Mouse (Mus musculus): ENCODE results near the gene Tbc1d5.
A peak's percentile ranks its signal among the peaks of the same experiment; 100 is the strongest.

Tbc1d5 gene

DNA sequence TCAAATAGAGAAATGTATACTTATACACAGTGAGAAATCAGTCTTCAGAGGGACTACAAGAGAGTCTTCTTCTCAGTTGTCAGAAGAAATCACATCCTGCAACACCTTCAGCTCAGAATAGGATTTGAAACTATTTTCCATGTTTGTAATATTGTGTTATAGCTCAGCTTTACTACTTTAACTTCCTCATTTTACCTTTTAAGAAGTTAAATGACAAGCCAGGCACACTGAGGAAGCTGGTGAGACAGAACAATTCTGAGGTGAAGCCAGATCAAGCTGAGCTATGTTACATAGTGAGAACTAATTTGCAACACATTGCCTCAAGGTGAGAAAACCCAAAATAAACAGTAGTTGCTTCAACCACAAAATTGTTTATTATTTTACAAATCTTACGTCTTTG lies 135.3 kb downstream of the Tbc1d5 start:
- peak; percentile 48 for DNase-seq (ENCODE audit: low read depth)

DNA sequence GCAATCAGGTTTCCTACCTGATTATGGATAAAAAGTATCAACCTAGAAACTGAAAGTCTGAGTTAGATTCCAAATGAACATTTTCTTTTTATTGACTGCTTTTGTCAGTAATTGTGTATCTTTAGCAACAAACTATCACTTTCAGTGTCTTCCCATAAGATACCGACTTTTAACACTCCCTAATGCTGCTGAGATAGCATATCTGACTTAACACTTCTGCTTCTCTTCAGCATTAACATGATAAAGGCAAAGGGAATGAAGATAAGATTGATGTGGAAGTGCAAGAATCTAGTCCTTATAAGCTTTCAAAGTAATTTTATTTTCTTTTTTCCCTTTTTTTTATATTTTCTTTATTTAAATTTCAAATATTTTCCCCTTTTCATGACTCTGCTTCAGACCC lies 138.3 kb downstream of the Tbc1d5 start:
- DNase-seq (ENCODE audit: low read depth): no peak

DNA sequence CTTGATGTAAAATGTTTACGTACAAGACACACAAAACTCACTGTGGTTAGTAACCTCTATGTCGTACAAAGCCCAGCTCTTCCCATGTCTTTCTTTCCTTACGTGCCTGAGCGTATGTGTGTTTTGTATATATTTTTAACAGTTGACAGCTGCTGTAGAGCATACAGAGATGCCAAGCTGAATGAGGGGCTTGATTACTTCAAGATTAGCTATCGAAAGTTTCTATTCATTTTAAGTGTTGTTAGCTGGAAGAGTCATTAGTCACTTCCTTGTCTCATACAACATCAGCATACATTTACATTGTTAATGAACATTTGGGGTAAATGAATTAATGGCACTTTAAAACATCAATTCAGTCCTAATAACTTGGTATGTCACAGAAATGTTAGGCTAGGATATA lies 155.9 kb downstream of the Tbc1d5 start:
- no peak for DNase-seq (ENCODE audit: low read depth)

DNA sequence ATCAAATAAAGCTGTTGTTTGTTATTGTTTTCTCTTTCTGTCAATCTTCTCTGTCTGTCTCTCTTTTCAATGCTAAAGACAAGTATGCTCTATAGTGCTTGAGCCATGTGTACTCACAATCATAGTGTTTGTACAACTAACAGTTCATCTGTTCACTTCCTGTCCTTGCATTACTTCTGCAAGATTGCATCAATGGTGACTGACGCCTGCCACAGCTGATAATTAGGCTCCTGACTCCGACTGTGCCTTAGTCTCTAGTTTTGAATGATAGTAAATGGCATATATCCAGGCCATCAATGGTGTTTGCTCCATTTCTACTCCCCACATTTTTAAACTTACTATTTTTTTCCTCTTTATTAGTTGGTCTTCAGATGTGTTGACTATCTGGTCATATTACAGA lies 162.8 kb downstream of the Tbc1d5 start:
- DNase-seq (ENCODE audit: low read depth): peak; percentile 58

DNA sequence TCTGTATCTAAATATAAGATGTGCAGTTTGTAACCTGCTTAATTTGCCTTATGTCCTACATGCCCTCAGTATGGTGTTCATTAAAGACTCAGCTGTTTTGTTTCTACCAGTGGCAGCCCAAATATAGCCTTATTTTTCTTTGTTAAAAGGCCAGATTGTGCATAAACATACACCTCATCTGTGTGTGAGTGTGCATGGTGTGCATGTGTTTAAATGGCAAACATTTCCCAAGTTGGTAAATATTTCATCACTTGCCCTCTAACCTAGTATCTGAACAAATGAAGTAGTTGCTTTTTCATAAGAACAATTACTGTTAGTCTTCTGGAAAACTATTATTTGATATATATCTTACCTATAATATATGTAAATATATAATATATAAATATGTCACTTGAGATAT lies 165.2 kb downstream of the Tbc1d5 start:
- DNase-seq (ENCODE audit: low read depth): no peak

DNA sequence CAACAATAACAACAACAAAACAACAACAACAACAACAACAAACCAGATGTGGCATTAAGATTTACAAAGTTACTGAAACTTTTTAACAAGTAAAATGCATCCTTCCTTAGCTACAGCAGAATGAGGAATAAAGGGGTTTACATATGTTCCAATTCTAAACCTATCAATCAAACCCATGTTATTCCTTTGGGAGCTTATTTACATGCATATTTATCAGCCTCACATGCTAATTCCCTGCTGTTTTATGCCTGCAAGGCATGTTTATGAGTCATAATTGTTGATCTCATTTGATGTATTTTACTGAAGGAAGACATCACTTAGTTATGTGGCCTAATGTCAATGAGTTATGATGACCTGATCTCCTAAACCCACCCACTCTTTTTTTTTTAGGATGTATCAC lies 176.0 kb downstream of the Tbc1d5 start:
- DNase-seq (ENCODE audit: low read depth): no peak

DNA sequence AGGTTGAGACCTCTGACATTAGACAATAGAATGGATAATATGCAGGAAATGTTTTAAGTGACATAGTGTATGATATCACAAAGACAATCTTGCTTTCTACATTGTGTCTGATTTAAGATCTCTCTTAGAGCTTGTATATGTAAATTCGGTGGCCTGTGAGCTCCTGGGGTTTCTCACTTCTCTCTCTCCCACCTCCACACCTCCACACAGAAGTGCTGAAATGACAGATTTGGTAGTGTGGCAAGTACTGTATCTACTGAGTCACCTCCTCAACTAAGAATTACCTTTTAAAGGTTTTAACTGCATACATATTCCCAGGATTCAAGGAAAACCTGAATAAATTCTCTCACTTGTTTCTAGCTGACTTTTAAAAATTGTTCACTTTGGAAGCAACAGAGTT lies 180.9 kb downstream of the Tbc1d5 start:
- no peak for DNase-seq (ENCODE audit: low read depth)

DNA sequence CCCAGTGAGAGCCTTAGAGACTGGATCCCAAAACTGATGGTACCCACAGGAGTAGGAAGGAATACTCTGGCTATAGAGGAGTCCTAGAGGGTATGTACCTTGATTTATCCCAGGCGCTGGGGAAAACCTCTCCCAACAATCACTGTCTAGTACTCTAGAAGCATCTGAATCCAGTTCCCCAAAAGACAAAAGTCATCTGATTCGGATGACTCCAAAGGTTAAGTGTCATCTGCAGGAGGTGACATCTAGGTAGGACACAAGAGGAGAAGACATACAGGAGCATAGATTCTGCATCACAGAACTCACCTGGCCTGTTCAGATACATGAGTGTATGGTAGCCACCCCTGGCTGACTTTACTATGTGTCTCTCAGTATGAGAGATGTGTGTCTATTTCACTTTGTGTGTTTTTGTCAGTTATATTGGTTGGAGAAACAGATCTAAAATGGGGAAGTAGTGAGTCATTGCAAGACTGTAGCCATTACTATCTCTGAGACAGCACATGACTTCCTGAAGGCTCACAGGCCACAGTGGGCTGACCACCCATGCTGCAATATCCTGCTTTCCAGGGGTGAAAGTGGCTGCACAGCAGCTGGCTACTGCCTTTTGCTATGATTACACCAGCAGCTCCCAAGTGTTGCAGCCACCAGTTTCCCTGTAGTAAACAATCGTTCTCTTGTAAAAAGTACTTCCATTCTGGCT lies 185.7 kb downstream of the Tbc1d5 start:
- peak; percentile 99 for DNase-seq (ENCODE audit: low read depth)

DNA sequence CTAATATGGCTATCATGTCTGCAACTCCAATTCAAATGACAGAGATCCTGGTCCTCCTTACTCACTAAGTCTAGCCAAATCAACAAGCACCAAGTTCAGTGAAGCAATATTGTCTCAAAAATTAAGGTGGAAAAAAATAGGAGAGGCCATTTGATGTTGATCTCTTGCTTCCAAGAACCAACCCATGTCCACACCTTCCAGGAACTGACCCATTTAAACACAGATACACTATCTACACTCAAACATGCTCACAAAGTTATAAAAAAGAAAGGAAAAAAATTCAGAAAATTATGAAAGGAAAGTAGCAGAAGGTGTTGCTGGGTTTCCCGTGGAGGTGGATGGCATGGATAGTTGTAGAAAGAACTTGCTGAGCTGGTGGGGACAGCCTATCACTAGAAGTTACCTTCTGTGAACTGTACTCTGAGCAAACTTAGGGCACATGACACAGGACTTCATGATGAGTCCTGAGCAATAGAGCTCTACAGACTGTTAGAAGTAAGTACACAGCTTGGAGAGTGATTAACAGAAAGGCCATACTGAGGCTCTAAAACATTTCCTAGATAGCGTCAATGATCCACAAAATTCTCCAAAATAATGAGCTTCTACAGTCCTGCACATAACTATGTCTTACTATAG lies 188.3 kb downstream of the Tbc1d5 start:
- DNase-seq (ENCODE audit: low read depth): no peak

DNA sequence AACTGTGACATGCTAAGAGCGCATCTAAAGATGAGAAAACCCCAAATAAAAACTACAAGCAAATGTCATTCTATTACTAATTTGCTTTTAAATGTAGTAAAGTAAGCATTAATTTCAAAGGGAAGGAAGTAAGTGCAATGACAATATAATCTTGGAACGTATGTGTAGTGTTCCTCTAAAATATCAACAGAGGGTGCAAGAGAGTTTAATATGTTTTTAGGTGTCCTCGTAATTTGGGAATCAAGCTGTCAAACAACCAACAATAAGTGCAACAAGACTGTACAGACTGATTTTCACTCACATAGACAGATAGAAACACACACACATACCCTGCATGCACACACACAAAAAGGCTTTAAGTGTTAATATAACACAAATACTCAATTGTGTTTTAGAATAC lies 191.2 kb downstream of the Tbc1d5 start:
- peak; percentile 79 for DNase-seq (ENCODE audit: low read depth)

DNA sequence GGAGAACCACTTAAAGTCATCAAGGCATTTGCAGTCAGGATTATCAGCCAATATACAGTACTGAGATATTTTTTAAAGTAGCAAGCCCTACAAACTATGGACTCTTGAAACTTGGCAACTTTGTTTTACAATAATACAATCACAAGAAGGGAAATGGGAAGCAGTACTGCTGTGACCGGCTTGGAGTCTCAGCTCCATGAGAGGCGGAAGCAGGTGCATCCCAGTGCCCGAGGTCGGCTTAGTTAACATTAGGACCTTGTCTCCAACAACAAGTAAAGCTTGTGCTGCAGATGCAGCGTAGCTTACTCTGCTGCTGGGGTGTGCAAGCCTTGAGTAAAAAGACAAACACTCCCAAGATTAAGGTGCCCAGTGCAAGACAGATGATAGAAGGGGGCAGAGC lies 197.2 kb downstream of the Tbc1d5 start:
- DNase-seq (ENCODE audit: low read depth): no peak

DNA sequence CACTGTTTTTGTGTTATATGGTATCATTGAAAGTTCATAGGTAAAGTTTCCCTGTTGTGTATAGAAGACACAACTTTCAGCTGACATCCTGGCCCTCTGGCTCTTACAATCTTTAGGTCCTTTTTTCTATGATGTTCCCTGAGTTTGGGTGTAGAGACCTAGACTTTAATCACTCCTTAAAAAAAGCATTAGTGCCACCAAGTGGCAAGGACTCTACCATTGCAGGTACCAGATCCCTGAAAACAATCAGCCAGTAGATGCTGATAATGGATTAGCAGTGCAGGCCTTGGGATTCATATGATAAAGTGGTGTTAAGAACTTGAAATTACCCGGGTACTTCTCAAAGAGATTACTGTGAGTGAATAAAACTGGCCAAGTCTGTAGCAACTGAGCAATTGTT lies 207.0 kb downstream of the Tbc1d5 start:
- DNase-seq (ENCODE audit: low read depth): peak; percentile 69

DNA sequence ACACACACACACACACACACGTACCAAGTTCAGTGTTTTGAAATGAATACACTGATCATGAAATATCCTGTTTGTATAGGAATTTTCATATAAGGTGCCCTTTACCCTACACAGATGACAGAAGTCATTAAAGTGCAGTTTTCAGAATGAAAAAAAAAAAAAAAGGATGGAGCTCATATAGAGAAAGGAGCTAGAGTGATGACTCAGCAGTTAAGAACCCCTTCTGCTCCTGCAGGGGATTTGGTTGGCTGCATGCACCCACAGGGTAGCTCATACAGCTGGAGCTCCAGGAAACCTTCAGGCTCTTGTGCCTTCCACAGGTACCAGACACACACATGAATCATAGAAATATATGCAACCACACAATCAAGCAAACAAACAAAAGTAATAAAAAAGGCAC lies 213.0 kb downstream of the Tbc1d5 start:
- peak; percentile 18 for DNase-seq (ENCODE audit: low read depth)

DNA sequence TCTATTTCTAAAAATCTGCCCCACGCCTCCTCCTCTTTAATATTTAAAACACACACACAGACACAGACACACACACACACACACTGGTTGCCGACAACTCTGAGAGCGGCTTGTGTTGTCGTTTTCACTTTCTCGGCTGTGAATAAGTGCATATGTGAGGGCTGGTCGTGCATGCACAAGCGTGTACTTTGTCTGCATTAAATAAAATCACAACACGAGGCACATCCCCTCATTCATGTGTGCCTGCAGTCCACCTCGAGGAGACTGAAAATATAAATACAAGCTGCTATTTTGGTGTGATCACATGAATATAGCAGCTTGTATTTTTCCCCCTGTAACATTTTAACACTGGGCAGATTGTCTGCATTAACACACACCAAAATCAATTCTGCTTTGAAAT lies 224.8 kb downstream of the Tbc1d5 start:
- DNase-seq (ENCODE audit: low read depth): no peak

DNA sequence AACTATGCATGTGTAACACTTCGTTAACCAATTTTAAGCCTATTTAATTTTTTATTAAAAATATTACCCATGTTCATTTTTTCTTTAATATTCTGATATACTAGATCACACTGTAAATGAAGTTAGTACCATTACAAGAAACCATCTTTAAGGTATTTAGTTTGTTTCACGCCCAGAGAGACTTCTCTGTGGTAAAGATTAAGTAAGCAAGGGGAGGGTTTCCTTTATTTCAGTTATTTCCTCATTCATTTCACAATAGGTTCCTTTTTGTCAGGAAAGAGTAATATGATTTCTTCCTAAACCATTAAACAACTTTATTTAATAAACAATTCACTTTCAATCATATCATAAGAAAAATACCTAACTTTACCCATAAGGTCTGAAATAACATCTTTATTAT lies 256.8 kb downstream of the Tbc1d5 start:
- DNase-seq (ENCODE audit: low read depth): peak; percentile 16

DNA sequence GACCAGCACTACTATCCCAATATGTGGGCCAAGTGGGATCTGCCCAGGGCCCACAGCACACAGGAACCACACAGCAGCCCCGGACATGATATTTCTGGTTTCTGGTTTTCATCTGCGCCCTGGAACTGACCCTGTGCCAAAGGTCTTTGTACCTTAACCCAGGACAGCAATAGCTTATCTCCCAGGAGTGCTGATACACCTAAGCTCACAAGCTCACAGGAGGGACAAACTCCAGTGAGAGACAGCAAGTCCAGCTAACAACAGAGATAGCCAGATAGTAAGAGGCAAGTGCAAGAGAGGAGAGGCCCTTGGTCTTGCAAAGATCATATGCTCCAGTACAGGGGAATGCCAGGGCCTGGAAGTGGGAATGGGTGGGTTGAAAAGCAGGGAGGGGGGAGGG lies 263.9 kb downstream of the Tbc1d5 start:
- DNase-seq (ENCODE audit: low read depth): no peak

DNA sequence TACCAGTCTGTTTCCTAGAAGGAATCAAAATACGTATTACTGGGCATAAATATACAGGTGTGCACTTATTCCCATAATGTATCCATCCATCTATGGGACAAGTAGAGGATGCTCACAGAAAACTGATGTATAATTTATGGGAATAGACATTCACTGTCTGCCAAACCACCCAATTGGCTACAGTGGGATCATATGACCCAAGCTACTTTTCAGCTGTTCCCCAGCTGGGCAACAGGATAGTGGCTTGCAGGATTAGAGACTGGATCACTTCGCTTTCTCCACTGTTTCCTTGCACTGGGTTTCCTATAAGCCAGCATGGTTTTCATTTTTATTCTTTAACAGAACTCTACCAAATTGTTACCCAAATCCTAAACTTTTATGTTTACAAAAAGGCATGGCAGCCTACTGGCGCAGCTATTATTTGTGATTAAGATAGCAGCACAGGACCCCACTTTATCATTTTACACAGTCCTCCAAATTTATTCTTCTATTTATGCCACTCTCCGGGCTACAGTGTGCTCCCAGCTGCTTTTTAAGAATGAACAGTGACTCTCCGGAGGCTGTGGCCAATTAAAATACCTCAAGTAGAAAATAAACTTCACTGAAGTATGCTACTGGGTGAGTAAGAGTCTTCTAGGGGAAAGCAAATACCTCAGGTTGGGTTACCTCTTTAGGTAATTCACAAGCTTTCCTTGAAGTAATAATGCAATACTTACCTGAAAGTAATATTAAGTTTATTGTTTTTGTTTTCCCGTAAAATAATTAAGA lies 270.4 kb downstream of the Tbc1d5 start:
- DNase-seq (ENCODE audit: low read depth): no peak

DNA sequence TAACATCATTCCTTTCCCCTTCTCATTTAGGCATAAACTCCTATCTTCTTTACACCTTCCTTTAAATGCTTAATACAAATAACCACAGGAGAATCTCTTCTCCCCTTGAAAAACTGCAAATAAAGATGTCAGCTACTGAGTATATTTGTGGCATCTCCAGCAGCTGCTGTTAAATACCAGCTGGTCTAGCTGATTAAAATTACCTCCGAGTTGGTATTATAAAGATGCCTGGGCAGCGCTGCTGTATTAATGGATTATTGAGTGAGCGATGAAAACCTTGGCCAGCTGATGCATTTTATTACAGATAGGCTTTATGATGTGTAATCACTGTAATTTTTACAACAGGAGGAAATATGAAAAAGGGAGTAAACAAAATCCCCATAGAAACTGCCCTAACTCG lies 271.0 kb downstream of the Tbc1d5 start:
- no peak for DNase-seq (ENCODE audit: low read depth)

DNA sequence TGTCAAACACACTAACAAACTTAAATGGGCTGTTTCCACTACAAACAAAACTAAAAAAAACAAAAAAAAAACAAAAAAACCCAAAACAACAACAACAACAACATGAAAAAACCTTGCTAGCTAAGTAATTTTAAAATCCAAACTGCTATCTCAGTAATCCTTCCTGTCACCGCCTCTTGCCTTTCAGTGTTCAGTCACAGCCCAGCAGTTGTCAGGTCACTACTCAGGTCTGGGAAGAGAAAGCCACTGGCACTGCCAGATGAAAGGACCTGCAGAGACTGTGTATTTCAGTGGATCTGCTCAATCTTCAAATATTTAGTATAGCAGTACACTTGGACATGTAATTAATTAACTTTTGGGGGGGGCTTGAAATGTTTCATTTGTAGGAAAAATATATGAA lies 272.5 kb downstream of the Tbc1d5 start:
- DNase-seq (ENCODE audit: low read depth): no peak

DNA sequence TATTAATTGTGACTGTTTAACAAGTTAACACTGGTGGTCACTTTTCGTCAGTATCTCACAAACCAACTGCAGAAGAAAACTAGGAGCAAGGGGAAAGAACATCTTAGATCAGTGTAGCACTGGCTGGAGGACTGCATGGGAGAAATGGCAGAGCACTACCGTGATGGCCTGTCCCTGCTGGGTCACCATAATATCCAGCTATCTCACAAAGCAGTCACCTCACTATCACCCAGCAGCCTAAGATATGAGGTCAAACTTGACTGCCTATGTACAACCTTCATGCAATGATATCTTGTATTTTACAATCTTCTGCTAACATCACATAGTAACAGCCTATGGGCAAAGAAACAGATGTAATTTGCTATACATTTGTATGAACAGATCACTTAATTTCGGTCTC lies 274.7 kb downstream of the Tbc1d5 start:
- no peak for DNase-seq (ENCODE audit: low read depth)

DNA sequence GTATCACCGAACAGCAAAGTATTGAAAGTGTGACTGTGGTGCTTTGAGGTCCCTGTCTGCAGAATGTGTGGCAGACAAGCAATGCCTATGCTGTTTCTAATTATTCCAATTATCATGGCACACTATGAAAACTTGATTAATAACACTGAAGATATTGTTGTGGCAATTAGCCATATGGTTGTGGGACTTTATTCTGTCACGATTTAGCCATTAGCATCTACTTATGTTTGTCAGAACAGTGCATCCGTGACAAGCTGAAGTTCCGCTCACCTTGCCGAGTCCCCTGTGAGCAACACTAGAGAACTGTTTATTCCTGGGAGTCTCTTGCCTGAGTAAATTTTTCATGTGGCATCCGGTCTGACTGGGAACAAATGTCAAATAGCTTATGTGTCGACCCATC lies 281.3 kb downstream of the Tbc1d5 start:
- no peak for DNase-seq (ENCODE audit: low read depth)

DNA sequence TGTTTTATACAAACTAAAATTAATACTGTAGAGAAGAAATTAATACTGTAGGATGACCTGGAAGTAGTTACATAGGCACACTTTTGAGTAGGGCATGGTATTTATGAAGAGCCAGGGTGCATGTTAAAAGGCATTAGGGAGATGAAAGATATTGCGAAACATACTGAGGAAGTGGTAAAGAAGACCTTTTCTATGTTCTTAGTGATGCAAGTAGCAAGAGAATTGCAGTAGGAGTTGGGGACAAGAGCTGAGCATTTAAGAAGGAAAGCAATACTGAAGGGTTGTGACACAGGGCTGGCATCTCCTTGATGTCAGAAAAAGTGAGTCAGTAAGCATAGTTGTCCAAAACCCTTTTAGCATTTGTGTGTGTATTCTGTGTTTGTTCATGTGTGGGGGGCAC lies 289.7 kb downstream of the Tbc1d5 start:
- peak; percentile 89 for DNase-seq (ENCODE audit: low read depth)

DNA sequence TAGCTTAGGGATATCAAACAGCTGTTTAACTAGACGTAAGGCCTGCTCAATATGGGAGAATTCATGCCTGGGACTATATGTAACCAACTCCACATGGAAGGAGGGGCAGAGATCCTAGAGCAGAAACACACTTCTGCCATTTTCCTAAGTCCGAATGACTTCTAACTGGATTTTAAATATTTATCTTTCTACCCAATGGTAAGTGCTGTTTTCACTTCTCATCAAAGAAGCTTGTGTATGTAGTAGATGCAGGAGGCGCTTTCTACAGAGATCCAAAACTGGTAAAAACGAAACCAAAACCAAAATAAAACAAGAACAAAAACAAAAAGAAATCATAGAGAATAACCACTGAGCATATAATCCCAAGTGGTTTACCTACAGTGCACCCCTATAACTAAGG lies 299.2 kb downstream of the Tbc1d5 start:
- DNase-seq (ENCODE audit: low read depth): no peak

Measured in 416B (cell line).